Mouse (Mus musculus) intestine, embryonic 16.5 days (tissue): ENCODE measurements around the gene Nt5c2. TPM values are rescaled to one million over a fixed set of nuclear protein-coding genes. Genes with fewer than 3 reads are reported as not detected.

Experiments
- ATAC-seq: fragments of 200-750 bp; cut with Nextera tagmentation; 2 replicates; pipeline ENCODE4 v1.8.0; 2017; ENCODE audit warnings: moderate TSS enrichment, moderate library complexity
- H3K27ac ChIP-seq: fragments of 300-500 bp; sonication (generic); 2 replicates; pipeline ENCODE4 v1.5.1; 2014; ENCODE audit warnings: mild to moderate bottlenecking, low read length
- H3K27me3 ChIP-seq: fragments of 300-500 bp; sonication (generic); replicated peaks from 2 replicates; pipeline ENCODE4 v1.6.1; 2014; ENCODE audit warnings: low read length, control low read depth, mixed read lengths; ENCODE audit not compliant: control insufficient read depth, insufficient read depth
- H3K36me3 ChIP-seq: fragments of 300-500 bp; sonication (generic); 2 replicates; pipeline ENCODE4 v1.6.1; 2014; ENCODE audit warnings: low read length, control low read depth; ENCODE audit not compliant: control insufficient read depth, insufficient read depth
- H3K4me1 ChIP-seq: fragments of 300-500 bp; sonication (generic); 2 replicates; pipeline ENCODE4 v1.6.1; 2014; ENCODE audit warnings: low read length, control low read depth, mixed read lengths; ENCODE audit not compliant: control insufficient read depth, insufficient read depth
- H3K4me2 ChIP-seq: fragments of 300-500 bp; sonication (generic); 2 replicates; pipeline ENCODE4 v1.6.1; 2014; ENCODE audit warnings: low read depth, low read length, control low read depth
- H3K4me3 ChIP-seq: fragments of 300-500 bp; sonication (generic); 2 replicates; pipeline ENCODE4 v1.5.1; 2014; ENCODE audit warnings: mild to moderate bottlenecking, low read length
- H3K9ac ChIP-seq: fragments of 300-500 bp; sonication (generic); 2 replicates; pipeline ENCODE4 v1.6.1; 2014; ENCODE audit warnings: low read depth, low read length
- H3K9me3 ChIP-seq: fragments of 300-500 bp; sonication (generic); 2 replicates; pipeline ENCODE4 v1.6.1; 2016; ENCODE audit warnings: low read length, control low read depth; ENCODE audit not compliant: control insufficient read depth
- WGBS: fragments of 180-500 bp; shearing (Covaris S2); extraction: QIAGEN DNeasy Blood & Tissue Kit; methylation state at CpG from one replicate; pipeline ENCODE4 v1.1.7; 2014; 5-methylcytosine and 5-hydroxymethylcytosine counted together
- polyA plus RNA-seq: library from polyadenylated mRNA; unstranded; fragments of >200 nt; fragmentation: Nextera tagmentation; extraction: Ambion mirVana; gene quantifications from 2 replicates; pipeline ENCODE4 v1.2.1, GENCODE M21; 2015

Gene Nt5c2
- polyA plus RNA-seq, 1 experiment from 2014 or later, result 45.3 TPM

DNA sequence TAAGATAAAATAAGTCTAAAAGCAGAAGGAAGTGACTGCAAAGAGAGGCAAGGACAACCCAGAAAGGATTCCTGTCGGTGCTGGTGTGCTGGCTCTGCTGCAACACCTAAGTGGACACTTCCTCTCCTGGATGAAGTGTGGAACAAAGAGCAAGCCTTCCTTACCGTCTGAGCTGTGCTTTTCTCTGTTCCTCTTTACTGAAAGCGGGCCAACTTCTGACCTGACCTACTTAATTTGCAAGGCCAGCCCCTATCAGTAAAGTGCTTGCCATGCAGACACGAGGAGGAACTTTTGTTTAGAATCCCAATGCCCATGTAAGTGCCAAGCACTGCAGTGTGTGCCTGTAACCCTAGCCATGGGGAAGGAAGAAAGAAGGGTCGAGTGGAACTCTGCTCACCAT is 115.6 kb downstream of the Nt5c2 start:
- Histone ChIP-seq H3K4me3 (no peak overlapping the region), H3K27me3 (no peaks in the 10 kb centered on the region), H3K9me3 (peaks cover 5% of the 10 kb centered on the region; the same call in 1 of the 2 replicates), H3K4me1 (no peaks in the 10 kb centered on the region), H3K9ac (no peak overlapping the region), H3K36me3 (peaks cover 13% of the 10 kb centered on the region), H3K27ac (no peak overlapping the region), H3K4me2 (no peak overlapping the region)
- no peak for ATAC-seq
- 58% methylated on average over 5 of the region's 5 CpGs for WGBS

DNA sequence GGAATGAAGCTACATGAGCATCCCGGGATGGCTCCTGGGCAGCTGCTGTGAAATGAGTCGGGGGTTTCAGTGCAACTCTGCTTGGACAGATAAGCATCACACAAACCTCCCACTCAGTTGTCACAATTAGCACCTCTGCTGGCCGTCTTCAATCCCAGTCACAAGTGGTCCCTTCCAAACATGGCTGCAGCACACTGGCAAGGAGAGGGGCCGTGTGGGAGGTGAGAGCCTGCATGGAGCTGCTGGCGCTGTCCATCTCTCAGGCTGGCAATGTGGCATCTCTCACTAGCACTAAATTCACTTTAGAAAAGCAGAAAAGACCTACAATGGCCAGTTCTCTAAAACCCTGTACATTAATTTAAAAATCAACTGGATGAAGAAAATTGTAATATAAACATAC is 116.7 kb downstream of the Nt5c2 start:
- Histone ChIP-seq H3K36me3 (peaks cover 13% of the 10 kb centered on the region), H3K9ac (no peak overlapping the region), H3K4me2 (no peak overlapping the region), H3K9me3 (peaks cover 5% of the 10 kb centered on the region; the same call in 1 of the 2 replicates), H3K27me3 (no peaks in the 10 kb centered on the region), H3K27ac (no peak overlapping the region), H3K4me1 (no peaks in the 10 kb centered on the region), H3K4me3 (no peak overlapping the region)
- WGBS, result 80% methylated on average over 5 of the region's 5 CpGs
- ATAC-seq, result no peak

DNA sequence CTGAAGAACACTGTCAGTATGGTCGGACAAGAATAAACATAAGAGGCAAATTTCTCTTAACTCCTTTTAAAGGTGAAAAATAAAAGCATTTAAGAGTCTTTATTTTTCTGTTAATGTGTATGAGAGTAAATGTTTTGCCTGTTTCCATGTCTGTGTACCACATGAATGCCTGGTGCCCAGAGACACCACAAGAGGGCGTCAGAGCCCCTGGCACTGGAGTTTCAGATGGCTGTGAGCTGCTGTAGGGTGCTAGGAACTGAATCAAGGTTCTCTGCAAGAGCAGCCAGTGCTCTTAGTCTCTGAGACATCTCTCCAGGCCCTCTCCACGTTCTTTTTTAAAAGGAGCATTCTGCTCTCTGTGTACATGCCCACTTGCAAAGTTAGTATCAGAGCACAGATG is 117.8 kb downstream of the Nt5c2 start:
- no peaks in the 10 kb centered on the region for H3K27me3 ChIP-seq
- no peak overlapping the region for H3K4me3 ChIP-seq
- 82% methylated on average over 3 of the region's 3 CpGs for WGBS
- peaks cover 13% of the 10 kb centered on the region for H3K36me3 ChIP-seq
- H3K4me2 ChIP-seq, result no peak overlapping the region
- H3K4me1 ChIP-seq, result no peaks in the 10 kb centered on the region
- ATAC-seq, result no peak
- peaks cover 5% of the 10 kb centered on the region; the same call in 1 of the 2 replicates for H3K9me3 ChIP-seq
- no peak overlapping the region for H3K9ac ChIP-seq
- no peak overlapping the region for H3K27ac ChIP-seq

DNA sequence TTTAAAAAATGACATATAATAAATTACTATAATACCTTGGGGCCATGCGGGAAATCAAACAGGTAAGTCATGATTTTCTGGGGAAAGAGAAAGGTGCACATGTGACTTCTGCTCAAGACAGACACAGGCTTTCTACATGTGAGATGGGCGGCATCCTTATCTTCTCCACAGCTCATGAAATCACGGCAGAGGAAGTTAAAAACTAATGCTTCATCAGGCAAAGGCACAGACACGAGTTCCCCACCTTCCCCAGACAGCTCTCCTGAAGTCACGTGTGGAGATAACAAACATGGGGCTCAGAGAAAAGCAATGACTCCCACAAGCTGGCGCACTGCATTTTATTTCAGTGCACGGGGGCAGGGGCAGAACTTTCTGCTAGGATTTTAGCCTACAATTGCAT is 121.5 kb downstream of the Nt5c2 start:
- Histone ChIP-seq H3K4me2 (no peak overlapping the region), H3K36me3 (peaks cover 18% of the 10 kb centered on the region), H3K27ac (no peak overlapping the region), H3K9me3 (peaks cover 5% of the 10 kb centered on the region; the same call in 1 of the 2 replicates), H3K4me1 (no peaks in the 10 kb centered on the region), H3K4me3 (no peak overlapping the region), H3K9ac (no peak overlapping the region), H3K27me3 (no peaks in the 10 kb centered on the region)
- no peak for ATAC-seq
- WGBS, result 81% methylated on average over 7 of the region's 7 CpGs

DNA sequence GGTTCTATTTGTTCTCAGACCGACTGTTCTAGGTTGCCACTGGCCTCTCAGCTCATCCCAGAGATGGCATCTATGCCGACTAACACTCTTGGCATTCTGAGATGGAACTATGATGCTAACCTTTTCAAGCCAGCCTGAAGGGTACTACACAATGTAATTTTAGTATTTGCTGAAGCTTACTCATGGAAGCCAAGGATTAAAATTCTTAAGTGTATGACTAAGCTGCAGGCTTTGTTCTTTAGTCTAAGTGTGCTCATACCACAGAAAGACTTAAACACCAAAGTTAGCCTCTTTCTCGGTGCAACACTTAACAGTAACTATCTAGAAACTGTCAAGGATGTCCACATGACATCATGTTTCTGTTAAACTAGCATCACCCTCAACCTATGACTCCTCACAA is 122.1 kb downstream of the Nt5c2 start:
- no peak overlapping the region for H3K4me2 ChIP-seq
- H3K9ac ChIP-seq, result no peak overlapping the region
- H3K27me3 ChIP-seq, result no peaks in the 10 kb centered on the region
- no peak for ATAC-seq
- H3K9me3 ChIP-seq, result peaks cover 5% of the 10 kb centered on the region; the same call in 1 of the 2 replicates
- H3K4me3 ChIP-seq, result no peak overlapping the region
- H3K4me1 ChIP-seq, result no peaks in the 10 kb centered on the region
- H3K27ac ChIP-seq, result no peak overlapping the region
- WGBS, result 79% methylated on average over 3 of the region's 3 CpGs
- peaks cover 13% of the 10 kb centered on the region for H3K36me3 ChIP-seq

DNA sequence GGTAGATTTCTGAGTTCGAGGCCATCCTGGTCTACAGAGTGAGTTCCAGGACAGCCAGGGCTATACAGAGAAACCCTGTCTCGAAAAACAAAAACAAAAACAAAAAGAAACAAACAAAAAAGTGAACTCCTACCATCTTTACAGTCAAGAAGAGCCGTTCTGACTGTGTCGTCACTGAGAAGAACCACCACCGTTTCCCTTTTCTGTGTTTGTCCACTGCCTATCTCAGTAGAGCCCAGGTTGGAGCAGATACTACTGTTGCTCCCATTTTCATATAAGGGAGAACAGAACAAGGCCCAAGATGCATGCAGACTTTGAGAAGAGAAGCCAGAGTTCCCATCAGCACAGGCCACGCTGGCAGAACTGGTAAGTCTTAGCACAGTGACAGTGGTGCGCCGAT is 124.3 kb downstream of the Nt5c2 start:
- Histone ChIP-seq H3K27me3 (no peaks in the 10 kb centered on the region), H3K4me1 (no peaks in the 10 kb centered on the region), H3K9me3 (no peaks in the 10 kb centered on the region), H3K9ac (no peak overlapping the region), H3K36me3 (peaks cover 7% of the 10 kb centered on the region; the same call in 1 of the 2 replicates), H3K27ac (no peak overlapping the region), H3K4me2 (no peak overlapping the region), H3K4me3 (no peak overlapping the region)
- 92% methylated on average over 8 of the region's 8 CpGs for WGBS
- no peak for ATAC-seq

DNA sequence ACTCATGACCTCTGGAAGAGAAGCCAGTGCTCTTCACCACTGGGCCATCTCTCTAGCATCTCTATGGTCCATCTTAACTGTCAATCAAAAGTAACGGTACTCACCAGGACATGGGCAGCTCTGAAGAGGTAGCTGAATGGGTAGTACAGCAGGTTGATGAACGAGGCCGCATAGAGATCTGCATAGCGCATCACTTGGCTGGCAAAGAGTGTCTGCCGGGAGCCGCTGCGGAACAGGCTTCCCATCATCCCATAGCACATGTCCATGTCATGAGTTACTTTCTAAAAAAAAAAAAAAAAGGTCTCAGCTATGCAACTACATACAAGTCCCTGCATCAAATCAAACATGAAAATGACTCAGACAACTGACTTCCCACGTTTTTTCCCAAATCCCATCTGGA is 125.3 kb downstream of the Nt5c2 start:
- Histone ChIP-seq H3K36me3 (peaks cover 12% of the 10 kb centered on the region), H3K4me1 (no peaks in the 10 kb centered on the region), H3K9me3 (no peaks in the 10 kb centered on the region), H3K27ac (no peak overlapping the region), H3K4me2 (no peak overlapping the region), H3K4me3 (no peak overlapping the region), H3K27me3 (no peaks in the 10 kb centered on the region), H3K9ac (no peak overlapping the region)
- WGBS, result 94% methylated on average over 8 of the region's 8 CpGs
- ATAC-seq, result no peak

DNA sequence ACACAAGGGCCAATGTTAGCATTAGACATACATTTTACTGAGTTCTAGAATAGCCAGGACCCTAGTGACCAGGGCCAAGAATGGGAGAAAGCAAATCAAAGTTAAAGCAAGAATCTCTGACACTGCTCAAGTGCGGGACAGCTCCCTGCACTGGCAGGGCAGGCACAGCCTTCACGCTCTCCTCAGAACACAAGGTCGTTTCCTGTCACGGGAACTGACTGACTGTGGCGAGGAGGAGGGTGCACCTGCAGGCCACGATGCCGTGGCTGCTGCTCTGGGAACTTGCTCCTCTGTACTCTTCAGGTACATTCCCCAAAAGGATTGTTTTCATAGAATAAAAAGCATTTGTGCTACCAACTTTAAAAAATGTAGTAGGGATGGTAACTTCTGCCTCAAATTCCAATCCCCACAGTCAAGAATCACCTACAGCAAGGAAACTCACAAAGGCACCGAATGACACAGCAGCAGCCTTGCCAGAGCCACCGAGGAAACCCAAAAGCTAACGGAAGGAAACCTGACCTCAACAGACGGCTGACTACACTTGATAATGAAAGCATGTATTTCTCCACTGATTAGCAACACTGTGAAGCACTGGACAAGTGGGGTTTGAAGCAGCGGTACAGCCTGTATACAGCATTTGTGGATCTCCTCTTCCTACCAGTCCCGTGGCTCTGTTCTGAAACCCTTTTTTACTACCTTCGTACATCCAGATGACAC is 127.0 kb downstream of the Nt5c2 start:
- Histone ChIP-seq H3K9me3 (no peaks in the 10 kb centered on the region), H3K27ac (no peak overlapping the region), H3K4me1 (no peaks in the 10 kb centered on the region), H3K9ac (no peak overlapping the region), H3K36me3 (peaks cover 15% of the 10 kb centered on the region), H3K27me3 (no peaks in the 10 kb centered on the region), H3K4me2 (no peak overlapping the region), H3K4me3 (no peak overlapping the region)
- no peak for ATAC-seq
- WGBS, result 79% methylated on average over 14 of the region's 14 CpGs

DNA sequence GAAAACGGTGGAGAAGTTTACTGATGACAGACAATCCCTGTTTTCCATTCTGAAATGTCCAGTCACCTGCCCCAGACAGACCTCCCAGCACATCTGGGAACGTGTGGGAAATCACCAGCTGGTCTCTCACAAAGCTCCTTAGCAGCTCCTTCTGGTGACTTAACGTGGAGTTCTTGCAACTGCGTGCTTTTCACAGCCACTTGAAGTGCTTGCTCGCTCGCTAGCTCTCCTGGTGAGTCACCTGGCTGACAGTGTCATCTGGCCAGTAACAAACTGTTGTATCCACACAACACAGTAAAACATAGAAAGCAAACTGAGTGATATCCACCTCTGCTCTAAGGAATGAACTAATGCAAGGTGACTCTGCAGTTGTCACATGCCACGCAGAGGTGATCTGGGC is 128.1 kb downstream of the Nt5c2 start:
- Histone ChIP-seq H3K9ac (no peak overlapping the region), H3K27ac (no peak overlapping the region), H3K4me3 (no peak overlapping the region), H3K4me2 (no peak overlapping the region), H3K36me3 (peaks cover 15% of the 10 kb centered on the region), H3K9me3 (no peaks in the 10 kb centered on the region), H3K4me1 (no peaks in the 10 kb centered on the region), H3K27me3 (no peaks in the 10 kb centered on the region)
- WGBS, result 85% methylated on average over 7 of the region's 7 CpGs
- ATAC-seq, result no peak

DNA sequence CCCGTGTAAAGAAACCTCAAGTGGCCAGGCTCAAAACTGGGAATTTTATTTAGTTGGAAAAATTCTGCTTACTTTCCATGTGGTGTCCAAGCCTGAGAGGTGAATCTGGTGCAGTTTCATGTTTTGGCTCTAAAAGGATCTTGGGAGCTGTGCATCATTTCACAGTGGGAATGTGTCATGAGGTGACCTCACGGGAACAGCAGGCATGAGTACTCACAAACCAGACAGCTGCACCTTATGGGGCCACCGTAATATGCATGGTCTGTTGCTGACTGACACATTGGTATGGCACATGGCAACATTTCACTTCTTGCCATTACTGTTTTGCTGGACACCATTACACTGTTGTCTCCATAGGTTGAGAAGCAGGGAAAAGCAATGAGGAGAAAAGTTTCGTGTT is 129.6 kb downstream of the Nt5c2 start:
- no peaks in the 10 kb centered on the region for H3K4me1 ChIP-seq
- ATAC-seq, result no peak
- H3K36me3 ChIP-seq, result peaks cover 14% of the 10 kb centered on the region
- H3K27ac ChIP-seq, result peak overlapping the region; percentile 27; the same call in 1 of the 2 replicates
- H3K4me3 ChIP-seq, result no peak overlapping the region
- H3K27me3 ChIP-seq, result no peaks in the 10 kb centered on the region
- no peaks in the 10 kb centered on the region for H3K9me3 ChIP-seq
- no peak overlapping the region for H3K4me2 ChIP-seq
- 91% methylated on average over 4 of the region's 4 CpGs for WGBS
- H3K9ac ChIP-seq, result no peak overlapping the region
